Mouse (Mus musculus) hindbrain, embryonic 12.5 days (tissue): Measurements from ENCODE around the gene Mageb3. TPM values are rescaled to one million over a fixed set of nuclear protein-coding genes. Genes with fewer than 3 reads are reported as not detected.

Experiments used
- polyA plus RNA-seq: library from polyadenylated mRNA; unstranded; fragments of >200 nt; fragmentation: Nextera tagmentation; extraction: Ambion mirVana; gene quantifications from 2 replicates; pipeline ENCODE4 v1.2.1, GENCODE M21; 2016

Gene Mageb3
- polyA plus RNA-seq, 1 experiment from 2014 or later: 0.40 TPM

Other genes with a start within 250 kb of the Mageb3 start
- 26.5 and 32.1 TPM in 2 replicates for gene Frmd5, start 149.0 kb downstream of the Mageb3 start, polyA plus RNA-seq
- gene Casc4, start 89.1 kb downstream of the Mageb3 start, polyA plus RNA-seq: 32.2 and 34.8 TPM in 2 replicates
- 56.1 and 57.7 TPM in 2 replicates for gene Ctdspl2, start 91 bp downstream of the Mageb3 start, polyA plus RNA-seq
- 12.6 and 13.4 TPM in 2 replicates for gene Eif3j1, start 72.5 kb upstream of the Mageb3 start, polyA plus RNA-seq
- 13.6 and 14.2 TPM in 2 replicates for gene Spg11, start 162.3 kb upstream of the Mageb3 start, polyA plus RNA-seq
- gene B2m, start 191.6 kb upstream of the Mageb3 start, polyA plus RNA-seq: 134 and 143 TPM in 2 replicates
- not detected in 2 replicates for gene Trim69, start 204.6 kb upstream of the Mageb3 start, polyA plus RNA-seq
- gene Patl2, start 230.1 kb upstream of the Mageb3 start, polyA plus RNA-seq: not detected in 2 replicates
- gene Terb2, start 230.2 kb upstream of the Mageb3 start, polyA plus RNA-seq: not detected in 2 replicates